In genomic region chr17:52063121-52063520, GRCm38 (mm10) we compare ENCODE assay signal across 21 mouse cellular contexts.
DNase-seq lines count a peak whose midpoint lies in the region; ATAC-seq lines count a peak whose summit lies in the region.
"Had no signal": no experiment of that assay in that cellular context is flagged by ENCODE, and none has a peak within 500 bp of the region (broad histone marks: within the 10 kb centered on the region; RNA-seq: fewer than 3 reads in every experiment).

No protein-coding gene starts in this region.

- H3K4me1 ChIP-seq in midbrain, embryonic 13.5 days (replicated peaks) = no peaks in the 10 kb centered on the region
- H3K4me1 ChIP-seq: embryonic facial prominence, embryonic 13.5 days; forebrain, embryonic 12.5 days; heart, embryonic 10.5 days; hindbrain, embryonic 13.5 days had no signal

- no peaks in the 10 kb centered on the region for H3K27me3 ChIP-seq in midbrain, embryonic 13.5 days
- H3K27me3 ChIP-seq: embryonic facial prominence, embryonic 13.5 days; forebrain, embryonic 12.5 days; hindbrain, embryonic 13.5 days had no signal

- no peak overlapping the region for H3K4me3 ChIP-seq in midbrain, embryonic 13.5 days (replicated peaks)
- H3K4me3 ChIP-seq: embryonic facial prominence, embryonic 13.5 days; forebrain, embryonic 12.5 days; heart, embryonic 10.5 days; hindbrain, embryonic 13.5 days had no signal

- H3K36me3 ChIP-seq in midbrain, embryonic 13.5 days = no peaks in the 10 kb centered on the region
- H3K36me3 ChIP-seq: embryonic facial prominence, embryonic 13.5 days; forebrain, embryonic 12.5 days; heart, embryonic 10.5 days; hindbrain, embryonic 13.5 days had no signal

- H3K4me2 ChIP-seq in midbrain, embryonic 13.5 days (replicated peaks) = no peak overlapping the region
- H3K4me2 ChIP-seq: embryonic facial prominence, embryonic 13.5 days; forebrain, embryonic 12.5 days; hindbrain, embryonic 13.5 days had no signal

- peak; percentile 30 to 40 for DNase-seq in B cell, adult 2 months
- peak; percentile 21 for DNase-seq in CD4-positive helper T cell, adult 2 months (ENCODE audit: low read depth, low spot score)
- peak; percentile 58 for DNase-seq in naive thymus-derived CD4-positive, alpha-beta T cell, adult 2 months (ENCODE audit: low read depth)
- DNase-seq in spleen, postnatal 10 days (ENCODE audit: low spot score in 2 of 2) = no peak
- DNase-seq in layer of hippocampus, adult 9-11 months = no peak
- DNase-seq: adrenal gland, adult 8-10 months; cerebellum, adult 11 months; cerebellum, adult 8-10 months; cerebellum, postnatal 14 days; gastrocnemius, postnatal 25 days; heart, adult 18-20 months; heart, postnatal 10 days; heart, postnatal 4 days had no signal

- H3K27ac ChIP-seq in midbrain, embryonic 13.5 days = no peak overlapping the region
- H3K27ac ChIP-seq: embryonic facial prominence, embryonic 13.5 days; forebrain, embryonic 12.5 days; heart, embryonic 10.5 days; hindbrain, embryonic 13.5 days had no signal

- no peak overlapping the region for H3K9ac ChIP-seq in midbrain, embryonic 13.5 days (replicated peaks)
- H3K9ac ChIP-seq: embryonic facial prominence, embryonic 13.5 days; forebrain, embryonic 12.5 days; hindbrain, embryonic 13.5 days had no signal

- WGBS in midbrain, embryonic 13.5 days = 91% methylated on average over 4 of the region's 4 CpGs

- H3K9me3 ChIP-seq in midbrain, embryonic 13.5 days = no peaks in the 10 kb centered on the region
- H3K9me3 ChIP-seq: embryonic facial prominence, embryonic 13.5 days; forebrain, embryonic 12.5 days; heart, embryonic 10.5 days; hindbrain, embryonic 13.5 days had no signal

- peak; percentile 71 to 81 for ATAC-seq in hematopoietic stem cell, adult 5-6 weeks (replicated peaks in 1 of 2; ENCODE audit: insufficient read depth in 1 of 2, low FRiP score in 2 of 2, low TSS enrichment in 1 of 2, low read depth in 1 of 2, poor library complexity in 2 of 2, severe bottlenecking in 2 of 2)
- ATAC-seq in midbrain, embryonic 13.5 days = no peak
- ATAC-seq: forebrain, embryonic 16.5 days; intestine, embryonic 16.5 days had no signal

Comparison
In these comparisons a context has a peak if more than half of its experiments do, and no peak if none do; other contexts are left out.
1. DNase-seq: peak in B cell, adult 2 months (2 of 2), CD4-positive helper T cell, adult 2 months (single experiment) and naive thymus-derived CD4-positive, alpha-beta T cell, adult 2 months (single experiment); none in spleen, postnatal 10 days (0 of 2) and layer of hippocampus, adult 9-11 months (single experiment).